In the genomic region with DNA sequence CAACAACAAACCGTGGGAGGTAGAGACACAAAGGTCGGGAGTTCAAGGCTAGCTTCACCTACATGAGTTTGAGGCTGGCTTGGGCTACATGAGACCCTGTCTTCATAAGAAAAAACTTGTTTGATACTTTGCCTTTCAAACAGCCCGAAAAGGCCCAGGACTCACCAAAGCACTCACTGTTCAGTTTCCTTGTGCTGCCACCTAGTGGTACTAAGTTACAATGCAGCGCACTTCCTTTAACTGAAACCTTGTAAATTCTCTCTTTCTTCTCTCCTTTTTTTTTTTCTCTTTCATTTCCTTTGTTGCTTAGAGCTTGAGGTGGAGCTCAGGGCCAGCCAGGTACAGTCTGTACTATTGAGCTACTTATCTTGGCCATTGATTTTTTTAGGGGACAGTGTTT, we compare ENCODE assay signal across 8 mouse cellular contexts. TPM values are rescaled to one million over a fixed set of nuclear protein-coding genes. Genes with fewer than 3 reads are reported as not detected.
DNase-seq lines count a peak whose midpoint lies in the region; ATAC-seq lines count a peak whose summit lies in the region.

No protein-coding gene starts in this region.

- no peak for DNase-seq in frontal cortex, postnatal 25 days (ENCODE audit: low spot score in 2 of 2)
- DNase-seq in neural tube, embryonic 10.5 days (ENCODE audit: extremely low spot score, low spot score) = peak; percentile 19
- peak; percentile 15 for DNase-seq in cerebellum, adult 8-10 months
- peak; percentile 46 for DNase-seq in lung, postnatal 10 days
- peak; percentile 2 for DNase-seq in telencephalon, adult 2 months (ENCODE audit: low read depth, low spot score)

- no peaks in the 10 kb centered on the region for H3K36me3 ChIP-seq in neural tube, embryonic 15.5 days

- H3K27me3 ChIP-seq in neural tube, embryonic 15.5 days (replicated peaks) = no peaks in the 10 kb centered on the region

- H3K4me2 ChIP-seq in neural tube, embryonic 15.5 days = no peak overlapping the region

- ATAC-seq in frontal cortex, adult (ENCODE audit: low TSS enrichment) = peak; percentile 78
- ATAC-seq in neural tube, embryonic 15.5 days (ENCODE audit: low FRiP score) = no peak
- ATAC-seq in granulocyte monocyte progenitor cell, adult 5-6 weeks (replicated peaks; ENCODE audit: poor library complexity, severe bottlenecking) = peak; percentile 78

- H3K4me3 ChIP-seq in neural tube, embryonic 15.5 days (replicated peaks) = no peak overlapping the region

- H3K9me3 ChIP-seq in neural tube, embryonic 15.5 days (replicated peaks) = no peaks in the 10 kb centered on the region

- H3K27ac ChIP-seq in neural tube, embryonic 15.5 days (replicated peaks) = no peak overlapping the region

- WGBS in neural tube, embryonic 15.5 days = 45% methylated on average over 4 of the region's 4 CpGs

- no peaks in the 10 kb centered on the region for H3K4me1 ChIP-seq in neural tube, embryonic 15.5 days

- no peak overlapping the region for H3K9ac ChIP-seq in neural tube, embryonic 15.5 days (replicated peaks)

RNA-seq across cellular contexts. Expression of gene Prdx4, which starts 22.5 kb away (rescaled TPM):
- polyA plus RNA-seq in neural tube, embryonic 15.5 days (2015; fragmentation: Nextera tagmentation; extraction: Ambion mirVana) = 102 and 114 TPM in 2 replicates
- 38.6 and 49.1 TPM in 2 replicates for total RNA-seq in granulocyte monocyte progenitor cell, adult 5-6 weeks (2014; fragmentation: Nextera tagmentation)
- 35.9 and 40.9 TPM in 2 replicates for total RNA-seq in granulocyte monocyte progenitor cell, adult 5-6 weeks (2017)

RNA-seq across cellular contexts. Expression of gene Acot9, which starts 55.8 kb away (rescaled TPM):
- polyA plus RNA-seq in neural tube, embryonic 15.5 days (2015; fragmentation: Nextera tagmentation; extraction: Ambion mirVana) = 42.7 and 46.8 TPM in 2 replicates
- 43.2 and 51.1 TPM in 2 replicates for total RNA-seq in granulocyte monocyte progenitor cell, adult 5-6 weeks (2014; fragmentation: Nextera tagmentation)
- 74.7 and 77.0 TPM in 2 replicates for total RNA-seq in granulocyte monocyte progenitor cell, adult 5-6 weeks (2017)

Comparison
In these comparisons a context has a peak if more than half of its experiments do, and no peak if none do; other contexts are left out.
1. DNase-seq: peak in neural tube, embryonic 10.5 days (single experiment), cerebellum, adult 8-10 months (single experiment), lung, postnatal 10 days (single experiment) and telencephalon, adult 2 months (single experiment); none in frontal cortex, postnatal 25 days (0 of 2).